Mouse (Mus musculus) ES-E14 (cell line): ENCODE measurements around the gene Sirt2.

Source experiments
- CHD2 ChIP-seq: IDR thresholded peaks from 2 replicates; pipeline ENCODE4 v1.6.1; 2014; ENCODE audit warnings: mild to moderate bottlenecking, low read depth, low read length, inconsistent platforms
- HCFC1 ChIP-seq: IDR thresholded peaks from 2 replicates; pipeline ENCODE4 v1.6.1; 2012; ENCODE audit warnings: low read length, inconsistent platforms, borderline replicate concordance; ENCODE audit not compliant: insufficient read depth

DNA sequence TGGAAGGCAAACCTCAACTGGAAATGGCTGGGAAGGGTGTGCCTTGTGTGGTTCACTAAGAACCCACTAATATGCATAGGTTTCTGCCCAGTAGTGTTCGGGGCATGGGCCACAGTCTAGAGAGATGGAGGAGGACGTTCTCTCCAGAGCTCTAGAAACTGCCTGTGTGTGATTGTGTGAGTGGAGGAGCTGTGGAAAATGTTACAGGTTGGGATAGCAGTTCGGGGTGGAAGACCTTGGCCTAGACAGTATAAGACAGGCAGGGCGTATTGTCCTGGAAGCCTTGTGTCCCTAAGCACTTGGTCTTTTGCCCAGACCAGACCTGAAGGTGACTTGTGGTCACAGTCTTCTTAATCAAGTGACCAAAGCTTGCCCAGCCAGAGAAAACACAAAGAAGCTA is 45.9 kb downstream of the Sirt2 start:
- no peak for TF ChIP-seq HCFC1
- TF ChIP-seq CHD2: no peak
